Mouse (Mus musculus) cerebellum, adult 18-20 months (tissue): ENCODE data around the gene Tbc1d13.

Experiments used
- DNase-seq, 2 experiments: peaks; one replicate each; pipeline ENCODE4 v3.0.0; 2021

Gene Tbc1d13

GRCm38 (mm10) chr2:30182424-30182823, 48.9 kb downstream of the Tbc1d13 start:
- no peak for DNase-seq

- no peak for DNase-seq
These were observed 50.2 kb downstream of the Tbc1d13 start for GRCm38 (mm10) chr2:30183721-30184120.

- no peak for DNase-seq
These were observed 51.7 kb downstream of the Tbc1d13 start for GRCm38 (mm10) chr2:30185276-30185675.

GRCm38 (mm10) chr2:30185681-30186080, 52.1 kb downstream of the Tbc1d13 start:
- no peak for DNase-seq

GRCm38 (mm10) chr2:30191790-30192580, 58.4 kb downstream of the Tbc1d13 start:
- DNase-seq, result no peak

- no peak for DNase-seq
These were observed 61.1 kb downstream of the Tbc1d13 start for GRCm38 (mm10) chr2:30194656-30195055.

- DNase-seq, result no peak
These were observed 64.5 kb downstream of the Tbc1d13 start for GRCm38 (mm10) chr2:30198021-30198420.

GRCm38 (mm10) chr2:30199984-30200383, 66.4 kb downstream of the Tbc1d13 start:
- DNase-seq, result no peak

- DNase-seq, result no peak
These were observed 66.9 kb downstream of the Tbc1d13 start for GRCm38 (mm10) chr2:30200388-30200925.
